Mouse (Mus musculus) kidney, embryonic 14.5 days (tissue): ENCODE data around the gene Myo15b. TPM values are rescaled to one million over a fixed set of nuclear protein-coding genes. Genes with fewer than 3 reads are reported as not detected.

Source experiments
- ATAC-seq: fragments of 200-750 bp; cut with Nextera tagmentation; 2 replicates; pipeline ENCODE4 v1.8.0; 2017; ENCODE audit warnings: moderate number of reproducible peaks, mild to moderate bottlenecking, moderate TSS enrichment, moderate library complexity; ENCODE audit not compliant: low FRiP score, low TSS enrichment
- H3K27ac ChIP-seq: fragments of 300-500 bp; sonication (generic); 2 replicates; pipeline ENCODE4 v1.5.1; 2014; ENCODE audit warnings: low read depth, mild to moderate bottlenecking, low read length, moderate library complexity, mixed read lengths
- H3K27me3 ChIP-seq: fragments of 300-500 bp; sonication (generic); 2 replicates; pipeline ENCODE4 v1.6.1; 2014; ENCODE audit warnings: mild to moderate bottlenecking, low read length; ENCODE audit not compliant: control insufficient read depth, insufficient read depth
- H3K36me3 ChIP-seq: fragments of 300-500 bp; sonication (generic); 2 replicates; pipeline ENCODE4 v1.6.1; 2014; ENCODE audit warnings: low read length, mixed read lengths; ENCODE audit not compliant: control insufficient read depth, insufficient read depth
- H3K4me1 ChIP-seq: fragments of 300-500 bp; sonication (generic); 2 replicates; pipeline ENCODE4 v1.6.1; 2014; ENCODE audit warnings: low read length, mixed read lengths; ENCODE audit not compliant: control insufficient read depth, insufficient read depth
- H3K4me2 ChIP-seq: fragments of 300-500 bp; sonication (generic); replicated peaks from 2 replicates; pipeline ENCODE4 v1.6.1; 2014; ENCODE audit warnings: low read depth, mild to moderate bottlenecking, low read length
- H3K4me3 ChIP-seq: fragments of 300-500 bp; sonication (generic); 2 replicates; pipeline ENCODE4 v1.5.1; 2014; ENCODE audit warnings: mild to moderate bottlenecking, low read length
- H3K9ac ChIP-seq: fragments of 300-500 bp; sonication (generic); 2 replicates; pipeline ENCODE4 v1.6.1; 2014; ENCODE audit warnings: low read depth, mild to moderate bottlenecking, low read length, moderate library complexity
- H3K9me3 ChIP-seq: fragments of 300-500 bp; sonication (generic); 2 replicates; pipeline ENCODE4 v1.6.1; 2016; ENCODE audit warnings: low read length; ENCODE audit not compliant: control insufficient read depth
- WGBS: fragments of 180-500 bp; shearing (Covaris S2); extraction: QIAGEN DNeasy Blood & Tissue Kit; methylation state at CpG from one replicate; pipeline ENCODE4 v1.1.7; 2014; 5-methylcytosine and 5-hydroxymethylcytosine counted together
- polyA plus RNA-seq: library from polyadenylated mRNA; unstranded; fragments of >200 nt; fragmentation: Nextera tagmentation; extraction: Ambion mirVana; gene quantifications from 2 replicates; pipeline ENCODE4 v1.2.1, GENCODE M21; 2014

Myo15b gene
- polyA plus RNA-seq, 1 experiment from 2014 or later: 5.5 TPM

- Histone ChIP-seq H3K4me3 (no peak overlapping the region), H3K9me3 (no peaks in the 10 kb centered on the region), H3K4me1 (peaks cover 73% of the 10 kb centered on the region), H3K9ac (no peak overlapping the region), H3K36me3 (peaks cover under 1% of the 10 kb centered on the region; the same call in 1 of the 2 replicates), H3K27me3 (no peaks in the 10 kb centered on the region), H3K27ac (no peak overlapping the region), H3K4me2 (no peak overlapping the region)
- WGBS: 82% methylated on average over 9 of the region's 9 CpGs
- no peak for ATAC-seq
These were observed 43.3 kb downstream of the Myo15b start for GRCm38 (mm10) chr11:115901338-115902161.

- Histone ChIP-seq H3K4me3 (no peak overlapping the region), H3K36me3 (no peaks in the 10 kb centered on the region), H3K9me3 (no peaks in the 10 kb centered on the region), H3K27me3 (no peaks in the 10 kb centered on the region), H3K4me1 (peaks cover 75% of the 10 kb centered on the region), H3K4me2 (no peak overlapping the region), H3K9ac (no peak overlapping the region), H3K27ac (no peak overlapping the region)
- WGBS: 72% methylated on average over 5 of the region's 5 CpGs
- no peak for ATAC-seq
These were observed 44.0 kb downstream of the Myo15b start for GRCm38 (mm10) chr11:115902177-115902576.

DNA sequence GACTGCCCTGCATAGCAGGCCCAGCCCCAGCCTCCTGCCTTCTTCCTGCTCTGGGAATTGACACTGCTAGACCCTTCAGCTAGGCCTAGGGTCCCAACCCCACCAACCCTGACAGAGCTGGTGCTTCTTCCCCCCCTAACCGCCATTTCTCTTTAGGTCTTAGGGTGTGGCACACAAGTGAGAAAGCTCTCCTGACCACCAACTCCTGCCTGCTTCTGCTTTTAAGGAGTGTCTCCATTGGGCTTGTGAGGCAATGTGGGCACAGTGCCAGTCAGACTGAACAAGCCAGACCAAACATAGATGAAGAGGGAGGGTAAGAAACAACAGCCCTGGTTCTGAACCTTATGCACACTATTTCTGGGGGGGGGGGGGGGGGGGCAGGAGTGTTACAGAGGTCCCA is 44.6 kb downstream of the Myo15b start:
- Histone ChIP-seq H3K9me3 (no peaks in the 10 kb centered on the region), H3K9ac (no peak overlapping the region), H3K4me1 (peaks cover 75% of the 10 kb centered on the region), H3K4me3 (no peak overlapping the region), H3K36me3 (no peaks in the 10 kb centered on the region), H3K4me2 (no peak overlapping the region), H3K27me3 (no peaks in the 10 kb centered on the region), H3K27ac (no peak overlapping the region)
- ATAC-seq: no peak
- WGBS: 82% methylated on average over 1 of the region's 1 CpGs

DNA sequence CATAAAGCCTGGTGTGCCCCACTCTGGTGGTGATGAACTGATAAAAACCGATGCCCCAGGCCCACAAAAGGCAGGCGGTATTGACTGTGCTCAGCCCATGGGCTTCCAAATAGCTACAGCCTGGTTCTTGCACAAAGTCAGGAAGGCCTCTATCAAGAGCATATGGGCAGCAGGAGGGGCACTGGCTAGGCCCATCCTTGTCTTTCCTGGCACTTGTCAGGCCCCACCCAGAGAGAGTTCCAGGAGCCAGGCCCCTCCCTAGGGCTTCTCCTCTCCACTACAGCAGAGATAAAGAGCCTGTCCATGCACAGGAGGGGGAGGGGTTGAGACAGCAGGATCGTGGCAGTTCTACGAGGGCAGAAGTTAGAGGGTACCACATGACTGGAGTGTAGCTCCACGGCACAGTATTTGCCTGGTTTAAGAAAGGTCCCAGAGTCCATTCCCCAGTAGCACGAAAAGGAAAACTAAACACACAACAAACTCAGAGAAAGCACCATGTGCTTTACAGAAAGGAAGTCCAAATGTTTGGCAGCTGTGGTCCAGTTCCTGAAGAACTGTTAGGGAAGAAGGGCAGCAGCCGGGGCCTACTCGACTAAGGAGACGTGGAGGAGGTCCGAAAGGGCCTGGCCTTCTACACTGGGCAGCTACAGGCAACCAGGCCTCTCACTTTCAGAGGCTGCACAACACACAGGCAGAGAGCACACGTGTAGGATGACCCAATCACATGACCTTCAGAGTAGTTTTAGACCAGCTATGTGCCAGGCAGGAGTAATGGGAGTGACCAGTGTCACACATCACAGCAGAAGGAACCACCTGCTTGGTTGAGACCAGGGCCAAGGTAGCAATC is 45.4 kb downstream of the Myo15b start:
- H3K27me3 ChIP-seq: no peaks in the 10 kb centered on the region
- ATAC-seq: no peak
- no peak overlapping the region for H3K4me2 ChIP-seq
- H3K36me3 ChIP-seq: no peaks in the 10 kb centered on the region; the same call in 1 of the 2 replicates
- WGBS: 57% methylated on average over 11 of the region's 11 CpGs
- H3K9ac ChIP-seq: no peak overlapping the region
- no peak overlapping the region for H3K4me3 ChIP-seq
- H3K9me3 ChIP-seq: no peaks in the 10 kb centered on the region
- peaks cover 71% of the 10 kb centered on the region for H3K4me1 ChIP-seq
- H3K27ac ChIP-seq: peak overlapping the region; percentile 53

DNA sequence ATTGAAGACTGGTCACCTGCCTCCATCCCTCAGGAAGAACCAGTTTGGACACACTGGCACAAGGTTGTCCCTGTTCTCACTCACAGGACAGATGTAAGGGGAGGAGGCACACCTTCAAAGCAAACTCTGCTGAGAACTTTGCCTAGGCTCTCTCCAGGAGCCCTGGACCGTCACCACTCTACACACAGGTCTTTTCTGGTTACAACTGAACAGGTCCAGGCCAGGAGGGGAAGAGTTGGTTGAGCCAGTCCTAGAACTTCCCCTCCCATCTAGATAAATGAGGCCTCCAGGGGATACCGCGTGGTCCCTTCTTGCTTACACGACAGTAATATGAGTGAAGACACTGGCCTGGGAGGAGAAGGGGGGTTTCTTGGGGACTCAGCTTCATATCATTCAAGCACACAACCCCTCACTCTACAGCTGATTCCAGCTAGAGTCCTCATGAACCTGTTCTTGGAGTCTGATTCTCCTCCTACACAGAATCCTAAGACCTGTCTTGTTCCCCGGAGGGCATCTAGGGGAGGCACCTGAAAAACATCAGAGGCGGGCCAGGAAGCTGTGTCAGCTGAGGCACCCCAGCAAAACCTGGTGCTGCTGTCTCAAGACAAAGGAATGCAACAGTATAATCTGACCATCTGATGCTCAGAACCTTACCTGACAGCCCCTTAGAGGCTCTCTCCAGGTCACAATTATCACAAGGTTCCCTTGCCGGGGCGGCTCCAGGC is 46.2 kb downstream of the Myo15b start:
- no peaks in the 10 kb centered on the region for H3K27me3 ChIP-seq
- H3K36me3 ChIP-seq: no peaks in the 10 kb centered on the region; the same call in 1 of the 2 replicates
- peak overlapping the region; percentile 53 for H3K27ac ChIP-seq
- no peak overlapping the region for H3K4me3 ChIP-seq
- no peak overlapping the region; the same call in 1 of the 2 replicates for H3K4me2 ChIP-seq
- H3K9me3 ChIP-seq: no peaks in the 10 kb centered on the region
- no peak for ATAC-seq
- H3K4me1 ChIP-seq: peaks cover 64% of the 10 kb centered on the region
- no peak overlapping the region for H3K9ac ChIP-seq
- 65% methylated on average over 8 of the region's 8 CpGs for WGBS

GRCm38 (mm10) chr11:115904956-115905790 is 47.0 kb downstream of the Myo15b start:
- H3K4me2 ChIP-seq: no peak overlapping the region; the same call in 1 of the 2 replicates
- no peaks in the 10 kb centered on the region; the same call in 1 of the 2 replicates for H3K36me3 ChIP-seq
- ATAC-seq: peak; percentile 83
- H3K4me1 ChIP-seq: peaks cover 56% of the 10 kb centered on the region
- H3K4me3 ChIP-seq: no peak overlapping the region
- peak overlapping the region; percentile 53 for H3K27ac ChIP-seq
- no peaks in the 10 kb centered on the region for H3K9me3 ChIP-seq
- H3K9ac ChIP-seq: 0 out of 2 replicates have a peak overlapping the region, but pooled peaks have one; percentile 18
- WGBS: 39% methylated on average over 16 of the region's 16 CpGs
- no peaks in the 10 kb centered on the region for H3K27me3 ChIP-seq

DNA sequence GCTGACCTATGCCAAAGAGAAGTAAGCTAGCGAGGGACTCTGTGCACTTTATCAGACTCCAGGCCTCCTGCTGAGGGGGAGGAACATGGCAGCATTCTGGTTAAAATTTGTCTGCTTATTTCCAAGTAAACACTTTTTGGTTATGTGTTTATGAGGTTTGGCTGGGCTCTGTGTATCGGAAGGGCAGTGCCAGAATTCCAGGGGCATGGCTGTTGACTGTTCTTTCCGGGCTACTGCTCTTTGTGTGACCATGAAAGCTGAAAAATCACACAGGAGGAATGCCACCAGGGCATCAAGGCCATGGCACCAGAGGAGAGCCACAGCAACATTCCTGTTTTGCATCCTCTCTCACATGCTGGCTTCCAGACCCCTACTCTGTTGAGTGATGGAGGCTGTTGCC is 47.9 kb downstream of the Myo15b start:
- Histone ChIP-seq H3K27me3 (no peaks in the 10 kb centered on the region), H3K9me3 (no peaks in the 10 kb centered on the region), H3K4me1 (peaks cover 49% of the 10 kb centered on the region), H3K9ac (0 out of 2 replicates have a peak overlapping the region, but pooled peaks have one; percentile 18), H3K4me3 (no peak overlapping the region), H3K36me3 (no peaks in the 10 kb centered on the region; the same call in 1 of the 2 replicates), H3K4me2 (no peak overlapping the region), H3K27ac (peak overlapping the region; percentile 53; the same call in 1 of the 2 replicates)
- ATAC-seq: no peak
- WGBS: 78% methylated on average over 3 of the region's 3 CpGs

GRCm38 (mm10) chr11:115906521-115906920 is 48.3 kb downstream of the Myo15b start:
- Histone ChIP-seq H3K4me3 (no peak overlapping the region), H3K4me1 (peaks cover 45% of the 10 kb centered on the region), H3K27ac (0 out of 2 replicates have a peak overlapping the region, but pooled peaks have one; percentile 53), H3K9ac (no peak overlapping the region), H3K27me3 (no peaks in the 10 kb centered on the region), H3K9me3 (no peaks in the 10 kb centered on the region), H3K36me3 (no peaks in the 10 kb centered on the region; the same call in 1 of the 2 replicates), H3K4me2 (no peak overlapping the region)
- ATAC-seq: no peak
- 88% methylated on average over 5 of the region's 5 CpGs for WGBS
